Mouse (Mus musculus): ENCODE measurements around the gene Ror2. TPM values are rescaled to one million over a fixed set of nuclear protein-coding genes. Genes with fewer than 3 reads are reported as not detected.

Ror2 gene
- polyA plus RNA-seq, 1 experiment: 0.55 TPM

GRCm38 (mm10) chr13:53232419-53232818, 53.5 kb downstream of the Ror2 start:
- no peak overlapping the region for H3K27ac ChIP-seq (replicated peaks; ENCODE audit: low read depth, low read length)
- H3K4me1 ChIP-seq (ENCODE audit: control insufficient read depth, insufficient read depth, insufficient read length, low read length): no peaks in the 10 kb centered on the region
- H3K4me3 ChIP-seq (ENCODE audit: insufficient read depth, low read depth, low read length): no peak overlapping the region

DNA sequence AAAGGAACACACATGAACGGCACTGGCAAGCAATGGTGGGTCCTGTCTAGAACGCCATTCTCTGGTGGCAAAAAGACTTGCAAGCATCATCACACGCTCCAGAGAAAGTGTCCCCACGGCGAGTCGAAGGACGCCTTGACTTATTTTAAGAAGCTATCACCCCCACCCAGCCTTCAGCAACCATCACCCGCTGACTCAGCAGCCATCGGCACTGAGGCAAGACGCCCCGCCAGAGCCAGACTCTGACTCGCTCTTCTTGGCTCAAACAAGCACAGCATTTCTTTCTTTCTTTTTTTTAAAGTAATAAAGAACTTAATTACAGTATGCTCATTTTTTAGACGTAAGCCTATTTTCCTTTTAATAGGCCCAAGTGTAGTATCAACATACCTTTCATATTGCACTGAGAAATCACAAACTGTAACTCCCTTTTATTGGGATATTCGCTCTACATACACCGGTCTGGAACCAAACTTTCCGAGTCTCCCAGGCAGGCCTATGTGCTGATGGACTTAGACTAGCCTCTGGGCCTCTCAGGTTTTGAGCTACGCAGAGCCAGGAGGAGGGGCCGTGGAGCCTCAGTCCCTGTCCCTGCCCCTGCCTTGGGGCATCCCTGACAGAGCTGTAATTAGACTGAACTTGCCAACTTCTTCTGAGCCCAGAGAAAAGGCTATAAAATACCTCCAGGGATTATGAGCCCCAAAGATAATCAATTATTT, 55.3 kb downstream of the Ror2 start:
- Histone ChIP-seq H3K27ac (replicated peaks; ENCODE audit: low read depth, low read length) (no peak overlapping the region), H3K4me3 (ENCODE audit: insufficient read depth, low read depth, low read length) (no peak overlapping the region), H3K4me1 (ENCODE audit: control insufficient read depth, insufficient read depth, insufficient read length, low read length) (no peaks in the 10 kb centered on the region)

DNA sequence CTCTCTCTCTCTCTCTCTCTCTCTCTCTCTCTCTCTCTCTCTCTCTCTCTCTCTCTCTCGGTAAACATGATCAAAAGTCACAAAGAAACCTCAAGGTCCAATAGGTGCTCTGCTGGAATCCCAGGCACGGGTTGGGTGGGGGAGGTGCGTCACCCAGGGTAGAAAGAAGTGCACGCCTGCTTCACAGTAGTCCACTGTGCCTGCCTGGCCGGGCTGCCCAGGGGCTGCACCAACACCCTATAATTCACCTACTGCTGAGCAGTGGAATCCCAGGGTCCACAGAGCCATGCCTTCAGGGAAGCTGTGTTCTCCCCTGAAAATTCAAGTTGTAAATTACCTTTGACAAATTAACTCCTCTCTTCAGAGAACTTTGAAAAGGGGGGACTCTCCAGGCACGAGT, 58.9 kb downstream of the Ror2 start:
- Histone ChIP-seq H3K4me3 (ENCODE audit: insufficient read depth, low read depth, low read length) (no peak overlapping the region), H3K4me1 (ENCODE audit: control insufficient read depth, insufficient read depth, insufficient read length, low read length) (no peaks in the 10 kb centered on the region), H3K27ac (replicated peaks; ENCODE audit: low read depth, low read length) (no peak overlapping the region)

DNA sequence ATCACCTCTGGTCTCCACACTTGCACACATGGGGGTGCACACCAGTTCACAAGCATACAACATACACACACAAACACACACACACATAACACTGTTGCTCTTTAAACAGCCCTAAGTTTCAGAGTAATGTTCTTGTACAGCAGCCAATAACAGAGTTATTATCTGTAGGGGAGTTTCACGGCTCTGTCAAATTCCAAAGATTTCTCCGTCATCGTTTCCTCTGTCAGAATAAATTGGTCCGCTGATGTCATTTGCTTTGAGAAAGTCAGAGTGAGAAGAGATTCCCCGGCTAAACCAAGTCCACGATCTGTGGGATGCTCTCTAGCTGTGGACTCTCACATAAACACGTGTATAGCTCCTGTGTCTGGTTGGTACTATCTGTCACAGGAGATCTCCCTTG, 59.5 kb downstream of the Ror2 start:
- Histone ChIP-seq H3K4me3 (ENCODE audit: insufficient read depth, low read depth, low read length) (no peak overlapping the region), H3K4me1 (ENCODE audit: control insufficient read depth, insufficient read depth, insufficient read length, low read length) (no peaks in the 10 kb centered on the region)

DNA sequence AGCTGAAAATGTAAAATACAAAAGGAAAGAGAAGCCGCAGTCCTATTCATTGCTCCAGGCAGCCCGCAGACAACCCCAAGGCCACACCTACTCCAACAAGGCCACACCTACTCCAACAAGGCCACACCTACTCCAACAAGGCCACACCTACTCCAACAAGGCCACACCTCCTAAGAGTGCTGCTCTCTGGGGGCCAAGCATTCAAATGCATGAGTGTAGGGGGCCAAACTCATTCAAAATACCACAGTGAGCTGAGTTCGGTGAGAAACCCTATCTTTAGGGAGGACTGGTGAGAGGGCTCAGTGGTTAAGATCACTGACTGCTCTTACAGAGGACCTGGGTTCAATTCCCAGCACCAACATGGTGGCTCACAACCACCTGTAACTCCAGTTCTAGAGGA, 60.0 kb downstream of the Ror2 start:
- Histone ChIP-seq H3K4me1 (ENCODE audit: control insufficient read depth, insufficient read depth, insufficient read length, low read length) (no peaks in the 10 kb centered on the region), H3K27ac (replicated peaks; ENCODE audit: low read depth, low read length) (no peak overlapping the region), H3K4me3 (ENCODE audit: insufficient read depth, low read depth, low read length) (no peak overlapping the region)

More for the DNA sequence above, 59.5 kb downstream of the Ror2 start:
- H3K27ac ChIP-seq (replicated peaks; ENCODE audit: low read depth, low read length): no peak overlapping the region

DNA sequence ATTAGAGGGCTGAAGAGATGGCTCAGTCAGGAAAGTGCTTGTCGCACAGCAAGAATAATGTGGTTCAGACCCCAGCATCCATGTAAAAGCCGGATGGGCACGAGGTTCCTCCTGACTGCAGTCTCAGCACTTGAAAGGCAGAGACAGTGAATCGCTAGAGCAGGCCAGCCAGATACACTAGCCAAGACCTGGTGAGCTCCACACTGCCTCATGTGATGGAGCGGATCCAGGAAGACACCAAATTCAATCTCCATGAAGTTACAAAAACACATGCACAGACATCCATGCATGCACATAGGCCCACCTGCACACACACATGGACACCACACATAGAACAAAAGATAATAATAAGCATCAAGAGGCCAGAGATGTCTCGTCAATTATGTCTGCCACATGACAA, 64.7 kb downstream of the Ror2 start:
- H3K27ac ChIP-seq (replicated peaks; ENCODE audit: low read depth, low read length): no peak overlapping the region
- H3K4me3 ChIP-seq (ENCODE audit: insufficient read depth, low read depth, low read length): no peak overlapping the region
- H3K4me1 ChIP-seq (ENCODE audit: control insufficient read depth, insufficient read depth, insufficient read length, low read length): no peaks in the 10 kb centered on the region

- Histone ChIP-seq H3K4me3 (ENCODE audit: insufficient read depth, low read depth, low read length) (no peak overlapping the region), H3K27ac (replicated peaks; ENCODE audit: low read depth, low read length) (no peak overlapping the region), H3K4me1 (ENCODE audit: control insufficient read depth, insufficient read depth, insufficient read length, low read length) (no peaks in the 10 kb centered on the region)
Measured at GRCm38 (mm10) chr13:53219889-53220288, 66.0 kb downstream of the Ror2 start.

GRCm38 (mm10) chr13:53219391-53219790, 66.5 kb downstream of the Ror2 start:
- Histone ChIP-seq H3K27ac (replicated peaks; ENCODE audit: low read depth, low read length) (no peak overlapping the region), H3K4me3 (ENCODE audit: insufficient read depth, low read depth, low read length) (no peak overlapping the region), H3K4me1 (ENCODE audit: control insufficient read depth, insufficient read depth, insufficient read length, low read length) (no peaks in the 10 kb centered on the region)

GRCm38 (mm10) chr13:53217396-53217975, 68.4 kb downstream of the Ror2 start:
- Histone ChIP-seq H3K4me1 (ENCODE audit: control insufficient read depth, insufficient read depth, insufficient read length, low read length) (no peaks in the 10 kb centered on the region), H3K4me3 (ENCODE audit: insufficient read depth, low read depth, low read length) (no peak overlapping the region), H3K27ac (replicated peaks; ENCODE audit: low read depth, low read length) (no peak overlapping the region)

DNA sequence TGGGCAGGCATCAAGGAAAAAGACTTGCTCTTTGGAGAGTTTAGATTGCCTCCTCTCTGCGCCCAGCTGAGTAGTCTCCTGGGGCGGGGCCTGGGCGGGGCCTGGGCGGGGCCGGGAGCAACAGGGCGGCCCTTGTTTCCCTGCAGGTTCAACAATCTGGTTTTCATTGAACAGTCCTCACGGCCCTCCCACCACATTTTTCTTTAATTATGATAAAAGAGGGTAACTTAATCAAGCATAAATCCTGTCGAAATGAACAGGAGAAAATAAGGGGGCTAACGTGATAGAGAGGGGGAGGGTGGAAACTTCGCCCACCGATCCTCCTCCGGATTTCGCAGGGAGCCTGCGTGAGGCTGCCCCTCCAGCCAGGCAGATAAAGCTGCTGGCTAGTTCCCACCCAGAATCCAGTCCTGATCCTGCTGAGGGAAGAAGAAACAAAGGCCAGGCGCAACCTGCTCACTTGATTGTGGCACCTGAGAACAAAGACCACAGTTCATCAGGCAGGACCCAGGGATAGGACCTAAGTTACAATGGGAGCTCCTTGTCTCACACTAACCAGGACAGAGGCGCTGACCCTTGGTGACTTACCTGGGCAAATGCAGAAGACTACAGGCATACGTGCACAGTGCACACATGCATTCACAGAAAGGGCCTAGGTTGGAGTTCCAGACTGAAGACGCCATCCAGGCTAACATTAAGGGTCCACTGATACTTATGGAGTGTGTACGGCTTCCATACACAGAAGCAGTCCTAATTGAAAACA, 73.8 kb downstream of the Ror2 start:
- Histone ChIP-seq H3K27ac (replicated peaks; ENCODE audit: low read depth, low read length) (no peak overlapping the region), H3K4me3 (ENCODE audit: insufficient read depth, low read depth, low read length) (no peak overlapping the region), H3K4me1 (ENCODE audit: control insufficient read depth, insufficient read depth, insufficient read length, low read length) (no peaks in the 10 kb centered on the region)

- Histone ChIP-seq H3K27ac (replicated peaks; ENCODE audit: low read depth, low read length) (no peak overlapping the region), H3K4me1 (ENCODE audit: control insufficient read depth, insufficient read depth, insufficient read length, low read length) (no peaks in the 10 kb centered on the region)
Measured at GRCm38 (mm10) chr13:53208556-53208955, 77.4 kb downstream of the Ror2 start.

DNA sequence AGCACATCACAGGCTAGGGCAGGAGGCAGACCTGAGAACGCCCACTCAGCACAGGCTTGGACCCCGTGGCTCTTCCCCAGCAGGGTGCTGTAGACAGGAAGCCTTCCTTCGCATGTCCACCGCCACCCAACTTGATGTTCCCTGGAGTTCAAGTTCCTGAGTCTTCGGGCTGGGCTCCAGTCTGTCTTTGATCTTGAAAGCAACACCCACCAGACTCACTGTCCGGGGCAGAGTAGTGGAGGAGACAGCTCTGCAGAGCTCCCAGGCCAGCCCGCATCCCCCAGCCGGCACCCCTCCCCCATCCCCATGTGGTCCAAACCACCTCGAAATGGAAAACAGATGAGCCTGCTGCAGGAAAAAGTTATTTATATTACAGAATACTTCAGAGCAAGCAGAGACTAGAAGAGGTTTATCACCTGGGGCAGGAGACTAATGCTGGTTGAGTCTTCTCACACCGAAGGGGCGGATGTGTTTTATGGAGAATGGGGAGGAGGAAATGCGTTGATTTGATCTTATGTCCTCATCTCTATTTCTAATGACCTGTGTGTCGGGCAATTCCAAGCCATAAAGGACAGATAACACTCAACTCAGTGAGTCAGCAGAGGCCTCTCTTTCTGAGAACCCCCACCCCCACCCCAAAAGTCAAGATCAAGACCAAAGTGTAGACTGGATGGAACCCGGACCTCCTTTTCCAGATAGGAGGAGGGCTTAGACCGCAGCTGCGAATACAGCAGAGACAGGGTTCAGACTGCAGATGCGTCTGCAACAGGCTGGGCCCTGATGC, 80.6 kb downstream of the Ror2 start:
- Histone ChIP-seq H3K27ac (replicated peaks; ENCODE audit: low read depth, low read length) (no peak overlapping the region), H3K4me3 (ENCODE audit: insufficient read depth, low read depth, low read length) (no peak overlapping the region), H3K4me1 (ENCODE audit: control insufficient read depth, insufficient read depth, insufficient read length, low read length) (no peaks in the 10 kb centered on the region)

More at GRCm38 (mm10) chr13:53208556-53208955, 77.4 kb downstream of the Ror2 start:
- no peak overlapping the region for H3K4me3 ChIP-seq (ENCODE audit: insufficient read depth, low read depth, low read length)

GRCm38 (mm10) chr13:53202439-53202830, 83.5 kb downstream of the Ror2 start:
- H3K4me1 ChIP-seq (ENCODE audit: control insufficient read depth, insufficient read depth, insufficient read length, low read length): no peaks in the 10 kb centered on the region
- H3K27ac ChIP-seq (replicated peaks; ENCODE audit: low read depth, low read length): no peak overlapping the region
- no peak overlapping the region for H3K4me3 ChIP-seq (ENCODE audit: insufficient read depth, low read depth, low read length)

DNA sequence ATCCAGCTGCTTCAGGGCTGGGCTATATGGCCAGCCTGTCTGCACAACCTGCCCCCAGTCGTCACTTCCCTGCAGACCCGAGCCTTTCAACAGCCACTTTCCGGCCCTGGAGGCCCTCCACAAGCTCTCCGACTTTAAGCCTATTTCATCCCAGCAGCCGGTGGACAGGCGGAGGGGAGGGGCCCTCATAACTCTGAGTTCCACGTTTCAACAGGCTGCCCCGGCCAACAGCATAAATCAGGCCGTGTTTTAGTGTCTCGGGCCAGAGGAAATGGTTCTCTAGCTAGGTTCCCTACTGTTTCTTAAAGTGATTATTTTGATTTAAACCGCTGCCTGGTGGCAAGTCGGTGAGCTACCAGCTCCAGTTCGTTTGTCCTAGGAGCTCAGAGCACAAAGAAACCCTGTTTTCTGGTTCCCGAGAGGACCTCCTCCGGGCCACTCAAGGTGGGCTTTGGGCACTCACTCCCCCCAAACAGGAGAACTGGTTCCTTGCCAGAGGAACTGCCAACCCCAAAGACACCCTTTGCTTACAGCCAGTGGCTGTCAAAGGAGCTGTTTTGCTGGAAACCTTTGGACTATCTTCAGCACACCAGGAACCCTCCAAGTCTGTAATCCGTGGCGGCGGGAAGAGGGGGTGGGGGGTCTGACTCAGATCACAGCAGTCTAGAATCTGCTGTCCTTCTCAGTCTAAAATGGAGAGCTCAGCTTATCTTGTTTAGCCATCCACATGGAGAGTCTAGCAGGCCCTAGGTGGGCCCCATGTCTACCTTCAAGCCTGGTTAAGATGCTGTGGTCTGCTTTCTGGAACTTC, 84.1 kb downstream of the Ror2 start:
- no peak overlapping the region for H3K4me3 ChIP-seq (ENCODE audit: insufficient read depth, low read depth, low read length)
- H3K27ac ChIP-seq (replicated peaks; ENCODE audit: low read depth, low read length): no peak overlapping the region
- no peaks in the 10 kb centered on the region for H3K4me1 ChIP-seq (ENCODE audit: control insufficient read depth, insufficient read depth, insufficient read length, low read length)

All from brown adipose tissue, adult 24 weeks (tissue).